Comparison of ENCODE assay signal across 9 mouse cellular contexts in the genomic region with DNA sequence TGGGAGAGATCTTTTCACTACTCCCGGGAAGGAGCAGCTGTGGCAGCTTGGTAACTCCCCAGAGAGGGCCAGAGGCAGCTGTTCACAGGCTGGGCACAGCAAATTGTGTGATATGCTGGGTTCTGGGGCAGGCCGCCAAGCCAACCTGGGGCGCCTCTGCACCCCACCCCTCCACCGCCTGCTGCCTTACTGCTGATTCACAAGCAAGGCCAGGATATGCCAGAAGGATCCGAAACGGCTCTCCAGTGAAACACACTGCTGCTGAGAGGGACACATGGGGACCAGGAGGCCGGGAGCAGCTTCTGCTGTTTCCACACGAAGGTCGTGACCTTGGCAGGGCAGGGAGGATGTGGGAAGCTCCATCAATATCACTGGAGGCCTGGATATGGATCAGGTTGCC.
A peak's percentile ranks its signal among the peaks of the same experiment; 100 is the strongest.
DNase-seq lines count a peak whose midpoint lies in the region; ATAC-seq and TF ChIP-seq lines count a peak whose summit lies in the region.
"Had no signal": no experiment of that assay in that cellular context is flagged by ENCODE, and none has a peak within 500 bp of the region (broad histone marks: within the 10 kb centered on the region; RNA-seq: fewer than 3 reads in every experiment).

No protein-coding gene starts in this region.

- WGBS in forebrain, embryonic 11.5 days, result 75% methylated on average over 9 of the region's 9 CpGs

- H3K27me3 ChIP-seq in myocyte (ENCODE audit: control insufficient read depth, insufficient read depth, insufficient read length), result no peaks in the 10 kb centered on the region
- no peaks in the 10 kb centered on the region for H3K27me3 ChIP-seq in forebrain, embryonic 11.5 days (ENCODE audit: control insufficient read depth, insufficient read depth, low read length)

- no peak for ATAC-seq in forebrain, embryonic 11.5 days (replicated peaks; ENCODE audit: low FRiP score)

- no peak overlapping the region for H3ac ChIP-seq in myocyte (ENCODE audit: control insufficient read depth, insufficient read length)

- no peak for TF ChIP-seq POLR2A in myocyte (IDR thresholded peaks at IDR 0.05; ENCODE audit: insufficient read length, low read depth)

- H3K9ac ChIP-seq in forebrain, embryonic 11.5 days (ENCODE audit: low read length), result no peak overlapping the region
- H3K9ac ChIP-seq: lung, embryonic 14.5 days had no signal

- no peaks in the 10 kb centered on the region for H3K9me3 ChIP-seq in forebrain, embryonic 11.5 days (ENCODE audit: control insufficient read depth, low read length)

- no peaks in the 10 kb centered on the region for H3K79me2 ChIP-seq in myocyte (ENCODE audit: control insufficient read depth, insufficient read depth)

- peak; percentile 61 for DNase-seq in cerebellum, adult 11-12 months
- DNase-seq in cerebellum, adult 8-10 months, result no peak
- peak; percentile 74 to 81 for DNase-seq in cerebellum, postnatal 10 days
- peak; percentile 34 to 38 for DNase-seq in gastrocnemius, postnatal 36 days
- no peak for DNase-seq in B cell, adult 2 months
- DNase-seq in adrenal gland, postnatal 4 days (ENCODE audit: low spot score in 2 of 2), result no peak
- no peak for DNase-seq in forebrain, embryonic 11.5 days (ENCODE audit: low spot score)

- H3K36me3 ChIP-seq in myocyte (ENCODE audit: control insufficient read depth, insufficient read depth), result no peaks in the 10 kb centered on the region
- H3K36me3 ChIP-seq in forebrain, embryonic 11.5 days (ENCODE audit: control insufficient read depth, insufficient read depth, low read length), result no peaks in the 10 kb centered on the region

- no peaks in the 10 kb centered on the region for H3K4me1 ChIP-seq in forebrain, embryonic 11.5 days (replicated peaks; ENCODE audit: control insufficient read depth, insufficient read depth, low read length)

- H3K4me2 ChIP-seq in myocyte (ENCODE audit: low read depth), result peak overlapping the region; percentile 32
- no peak overlapping the region for H3K4me2 ChIP-seq in forebrain, embryonic 11.5 days (ENCODE audit: low read depth, low read length, severe bottlenecking)
- H3K4me2 ChIP-seq: lung, embryonic 14.5 days had no signal

- intact Hi-C loops in gastrocnemius, postnatal 36 days (cut with DNase I), result no loop called here

- no peak overlapping the region for H3K4me3 ChIP-seq in myocyte
- H3K4me3 ChIP-seq in forebrain, embryonic 11.5 days (ENCODE audit: low read depth, low read length), result no peak overlapping the region

- H3K27ac ChIP-seq in forebrain, embryonic 11.5 days (ENCODE audit: low read depth, low read length), result no peak overlapping the region

TF ChIP-seq in myocyte, 11 proteins besides CTCF, POLR2A, EP300 and RAD21:
- TF ChIP-seq TCF12 (IDR thresholded peaks at IDR 0.05; ENCODE audit: insufficient read depth, poor library complexity, severe bottlenecking) (peak; percentile 19), POLR2AphosphoS2 (IDR thresholded peaks at IDR 0.05; ENCODE audit: insufficient read length, low read depth) (no peak), MYOD1 (IDR thresholded peaks at IDR 0.05; ENCODE audit: control insufficient read depth in 1 of 3, insufficient read length in 2 of 3, low read depth in 2 of 3) (peak in 2 of 3 experiments; percentile 76 to 91), MYOG (IDR thresholded peaks at IDR 0.05; ENCODE audit: control insufficient read depth in 1 of 3, insufficient read depth in 1 of 3, insufficient read length in 2 of 3, low read depth in 2 of 3) (peak in 2 of 3 experiments; percentile 49 to 74)

Comparison
In these comparisons a context has a peak if more than half of its experiments do, and no peak if none do; other contexts are left out.
1. DNase-seq: peak in cerebellum, adult 11-12 months (single experiment), cerebellum, postnatal 10 days (2 of 2) and gastrocnemius, postnatal 36 days (2 of 2); none in cerebellum, adult 8-10 months (single experiment), B cell, adult 2 months (0 of 2), adrenal gland, postnatal 4 days (0 of 2) and forebrain, embryonic 11.5 days (single experiment).